Mouse (Mus musculus) spleen, adult 2 months (tissue): ENCODE results near the gene Rcvrn. TPM values are rescaled to one million over a fixed set of nuclear protein-coding genes. Genes with fewer than 3 reads are reported as not detected.

ENCODE experiments used
- DNase-seq, 2 experiments: peaks; one replicate each; pipeline versions ENCODE4 v3.0.0 to v3.0.0-alpha.2; 2012 to 2021; ENCODE audit warnings: low spot score in 2 of 2, low read depth in 1 of 2
- H3K27ac ChIP-seq: fragments of 200-500 bp; 2 replicates; pipeline ENCODE4 v1.5.1; 2012; ENCODE audit warnings: low read length, inconsistent platforms; ENCODE audit not compliant: insufficient read depth
- H3K27me3 ChIP-seq: fragments of 200-500 bp; 2 replicates; pipeline ENCODE4 v1.6.1; 2012; ENCODE audit warnings: mild to moderate bottlenecking, moderate library complexity, low read length, inconsistent platforms; ENCODE audit not compliant: control insufficient read depth, insufficient read depth
- H3K36me3 ChIP-seq: fragments of 200-500 bp; 2 replicates; pipeline ENCODE4 v1.6.1; 2012; ENCODE audit warnings: mild to moderate bottlenecking, low read length, inconsistent platforms; ENCODE audit not compliant: control insufficient read depth, insufficient read depth
- H3K4me1 ChIP-seq: fragments of 200-500 bp; 2 replicates; pipeline ENCODE4 v1.6.1; 2011; ENCODE audit warnings: inconsistent platforms; ENCODE audit not compliant: control insufficient read depth, insufficient read depth, insufficient read length
- H3K4me3 ChIP-seq: fragments of 200-500 bp; 2 replicates; pipeline ENCODE4 v1.5.1; 2011; ENCODE audit warnings: mild to moderate bottlenecking, inconsistent platforms; ENCODE audit not compliant: insufficient read depth, insufficient read length; ENCODE audit errors: extremely low read depth
- CTCF ChIP-seq: fragments of 200-500 bp; IDR thresholded peaks from 2 replicates; pipeline ENCODE4 v1.5.1; 2011; ENCODE audit warnings: mild to moderate bottlenecking, inconsistent platforms; ENCODE audit not compliant: insufficient read depth, insufficient read length, insufficient replicate concordance; ENCODE audit errors: extremely low read depth
- POLR2A ChIP-seq: fragments of 200-500 bp; IDR thresholded peaks from 2 replicates; pipeline ENCODE4 v1.6.1; 2011; ENCODE audit warnings: low read depth, low read length, inconsistent platforms
- WGBS: fragments of 180-500 bp; shearing (Covaris S2); methylation state at CpG from one replicate; pipeline ENCODE4 v1.1.7; 2018; 5-methylcytosine and 5-hydroxymethylcytosine counted together
- polyA plus RNA-seq: library from polyadenylated mRNA; depleted of rRNA; stranded (reverse); fragments of >200 nt; gene quantifications from 2 replicates; pipeline ENCODE4 v1.2.3, GENCODE M21; 2012; rRNA removed

Rcvrn gene
- polyA plus RNA-seq, 1 experiment, result not detected

GRCm38 (mm10) chr11:67728726-67729125 is 33.6 kb downstream of the Rcvrn start:
- Histone ChIP-seq H3K27ac (no peak overlapping the region), H3K36me3 (no peaks in the 10 kb centered on the region), H3K27me3 (no peaks in the 10 kb centered on the region), H3K4me3 (no peak overlapping the region), H3K4me1 (no peaks in the 10 kb centered on the region)
- no peak for TF ChIP-seq POLR2A
- no peak for TF ChIP-seq CTCF
- no peak for DNase-seq

GRCm38 (mm10) chr11:67731056-67731455 is 35.9 kb downstream of the Rcvrn start:
- H3K27me3 ChIP-seq, result no peaks in the 10 kb centered on the region
- TF ChIP-seq CTCF (no peak), POLR2A (no peak)
- H3K4me3 ChIP-seq, result no peak overlapping the region
- DNase-seq, result no peak
- no peaks in the 10 kb centered on the region for H3K4me1 ChIP-seq
- no peak overlapping the region for H3K27ac ChIP-seq
- no peaks in the 10 kb centered on the region for H3K36me3 ChIP-seq
- WGBS, result 97% methylated on average over 2 of the region's 2 CpGs

- no peak for TF ChIP-seq POLR2A
- TF ChIP-seq CTCF, result no peak
- WGBS, result 80% methylated on average over 1 of the region's 1 CpGs
- no peak overlapping the region for H3K4me3 ChIP-seq
- no peak overlapping the region for H3K27ac ChIP-seq
- no peaks in the 10 kb centered on the region for H3K36me3 ChIP-seq
- no peaks in the 10 kb centered on the region for H3K27me3 ChIP-seq
- no peaks in the 10 kb centered on the region for H3K4me1 ChIP-seq
- DNase-seq, result no peak
Observed at GRCm38 (mm10) chr11:67733726-67734125, 38.6 kb downstream of the Rcvrn start.

DNA sequence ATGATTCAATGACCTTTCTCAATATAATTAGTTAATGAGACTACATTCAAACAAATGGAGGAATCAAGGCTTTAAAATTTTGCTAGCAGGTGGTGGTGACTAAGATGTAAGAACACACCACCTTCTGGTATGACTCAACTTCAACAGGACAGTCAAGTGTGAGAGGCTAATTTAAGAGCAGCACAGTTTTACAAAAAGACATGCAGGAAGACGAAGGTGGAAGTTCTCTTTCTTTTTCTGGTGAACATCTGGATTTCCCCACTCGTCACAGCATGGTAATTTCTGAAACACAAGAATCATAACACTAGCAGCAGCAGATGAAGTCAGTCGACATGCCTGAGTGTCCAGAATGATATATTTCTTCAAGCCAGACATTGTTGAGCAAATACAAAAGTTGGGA is 39.5 kb downstream of the Rcvrn start:
- H3K36me3 ChIP-seq, result no peaks in the 10 kb centered on the region
- no peak overlapping the region for H3K4me3 ChIP-seq
- no peaks in the 10 kb centered on the region for H3K4me1 ChIP-seq
- WGBS, result 53% methylated on average over 3 of the region's 3 CpGs
- H3K27ac ChIP-seq, result no peak overlapping the region
- no peaks in the 10 kb centered on the region for H3K27me3 ChIP-seq
- TF ChIP-seq POLR2A, result no peak
- TF ChIP-seq CTCF, result no peak
- DNase-seq, result no peak

DNA sequence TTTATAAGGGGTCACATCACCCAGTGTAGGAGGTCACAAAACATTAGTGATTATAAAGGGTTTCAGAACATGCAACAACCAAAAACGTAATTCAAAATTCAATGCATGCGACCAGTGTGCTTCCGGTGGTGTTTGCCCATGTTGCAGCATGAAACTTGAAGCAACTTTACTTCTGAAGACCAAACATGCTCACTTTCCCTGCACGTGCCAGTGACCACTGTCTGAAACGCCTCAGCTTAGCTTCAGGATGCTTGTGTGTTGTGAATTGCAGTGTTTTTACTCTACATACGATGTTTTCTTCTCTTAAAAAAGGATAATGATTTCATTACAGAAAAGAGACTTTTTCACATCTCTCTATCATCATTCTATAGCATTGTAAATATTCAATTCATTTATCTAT is 43.2 kb downstream of the Rcvrn start:
- H3K27me3 ChIP-seq, result no peaks in the 10 kb centered on the region

GRCm38 (mm10) chr11:67738846-67739490 is 43.8 kb downstream of the Rcvrn start:
- no peak for TF ChIP-seq POLR2A
- no peak for TF ChIP-seq CTCF
- WGBS, result 82% methylated on average over 5 of the region's 5 CpGs
- no peaks in the 10 kb centered on the region for H3K27me3 ChIP-seq
- DNase-seq, result no peak
- H3K27ac ChIP-seq, result no peak overlapping the region
- H3K4me1 ChIP-seq, result no peaks in the 10 kb centered on the region
- no peaks in the 10 kb centered on the region for H3K36me3 ChIP-seq
- H3K4me3 ChIP-seq, result no peak overlapping the region

More for the DNA sequence above, 43.2 kb downstream of the Rcvrn start:
- H3K4me1 ChIP-seq, result no peaks in the 10 kb centered on the region
- DNase-seq, result no peak
- H3K4me3 ChIP-seq, result no peak overlapping the region
- 79% methylated on average over 6 of the region's 6 CpGs for WGBS
- no peaks in the 10 kb centered on the region for H3K36me3 ChIP-seq
- TF ChIP-seq CTCF, result no peak
- TF ChIP-seq POLR2A, result no peak
- H3K27ac ChIP-seq, result no peak overlapping the region

- no peak for DNase-seq
- Histone ChIP-seq H3K27ac (no peak overlapping the region), H3K4me3 (no peak overlapping the region), H3K27me3 (no peaks in the 10 kb centered on the region), H3K36me3 (no peaks in the 10 kb centered on the region), H3K4me1 (no peaks in the 10 kb centered on the region)
- no peak for TF ChIP-seq POLR2A
Observed at GRCm38 (mm10) chr11:67741569-67741968, 46.4 kb downstream of the Rcvrn start.

Other genes starting within 250 kb of the Rcvrn start
- 4.3 and 4.7 TPM in 2 replicates for gene Gas7, start 239.9 kb upstream of the Rcvrn start, polyA plus RNA-seq
- gene Glp2r, start 75.8 kb downstream of the Rcvrn start, polyA plus RNA-seq, result 0.04 TPM in 2 replicates
- gene Gsg1l2, start 79.3 kb downstream of the Rcvrn start, polyA plus RNA-seq, result not detected in 2 replicates
- gene Dhrs7c, start 102.9 kb downstream of the Rcvrn start, polyA plus RNA-seq, result not detected in 2 replicates
- 0.30 and 0.32 TPM in 2 replicates for gene Usp43, start 226.8 kb downstream of the Rcvrn start, polyA plus RNA-seq